Mouse (Mus musculus) olfactory bulb, adult 2 months (tissue): ENCODE data around the gene Lemd2.

ENCODE experiments used
- CTCF ChIP-seq: fragments of 200-500 bp; IDR thresholded peaks from 2 replicates; pipeline ENCODE4 v1.5.1; 2012; ENCODE audit warnings: low read depth, mild to moderate bottlenecking, low read length, moderate library complexity; ENCODE audit not compliant: insufficient read depth
- POLR2A ChIP-seq: fragments of 200-500 bp; IDR thresholded peaks from 2 replicates; pipeline ENCODE4 v1.6.1; 2012; ENCODE audit warnings: mild to moderate bottlenecking, low read depth, low read length, moderate library complexity; ENCODE audit not compliant: insufficient read depth

GRCm38 (mm10) chr17:27140262-27140661 lies 64.0 kb downstream of the Lemd2 start:
- TF ChIP-seq CTCF (no peak), POLR2A (no peak)
